Mouse (Mus musculus) layer of hippocampus, adult 6 months (tissue): Measurements from ENCODE around the gene Pde5a. TPM values are rescaled to one million over a fixed set of nuclear protein-coding genes. Genes with fewer than 3 reads are reported as not detected.

Experiments used
- long read RNA-seq, 2 experiments: library from polyadenylated mRNA; unstranded; transcript quantifications; one replicate each; pipeline ENCODE4 v2.0.0; 2019 to 2020
- polyA plus RNA-seq: library from polyadenylated mRNA; unstranded; fragments of <200 nt; fragmentation: Nextera tagmentation; gene quantifications from 2 replicates; pipeline ENCODE4 v1.2.3, GENCODE M21; 2021

The Pde5a gene
- 0.33 and 0.38 TPM in 2 replicates for polyA plus RNA-seq
- long read RNA-seq, experiment 1, partial matches to known transcripts = 1 of 5 reads
- long read RNA-seq, experiment 1, other reads (novel, unspliced or antisense) = 4 of 5 reads
- long read RNA-seq, experiment 2, partial matches to known transcripts = 2 of 4 reads
- long read RNA-seq, experiment 2, other reads (novel, unspliced or antisense) = 2 of 4 reads

GRCm38 (mm10) chr3:122728852-122729600 lies at the start of gene Pde5a:
TSS of gene Pde5a (plus strand) at chr3:122728947.

GRCm38 (mm10) chr3:122894772-122895171 lies 166.0 kb downstream of the Pde5a start, which contains the start of gene Fabp2:
TSS of gene Fabp2 (plus strand) at chr3:122895072.

Other genes with a start within 250 kb of the Pde5a start
- gene Fnbp1l, start 109.2 kb upstream of the Pde5a start, polyA plus RNA-seq = 4.3 and 4.8 TPM in 2 replicates
- gene Fabp2, start 166.1 kb downstream of the Pde5a start, polyA plus RNA-seq = not detected in 2 replicates
- not detected in 2 replicates for gene Gm10959, start 190.4 kb downstream of the Pde5a start, polyA plus RNA-seq
- 160 and 194 TPM in 2 replicates for gene 1810037I17Rik, start 195.3 kb downstream of the Pde5a start, polyA plus RNA-seq